27 mouse cellular contexts compared by ENCODE assay signal in genomic region chr5:3379252-3379651, GRCm38 (mm10). TPM values are rescaled to one million over a fixed set of nuclear protein-coding genes. Genes with fewer than 3 reads are reported as not detected.
DNase-seq lines count a peak whose midpoint lies in the region; ATAC-seq lines count a peak whose summit lies in the region.
"Had no signal": no experiment of that assay in that cellular context is flagged by ENCODE, and none has a peak within 500 bp of the region (broad histone marks: within the 10 kb centered on the region; RNA-seq: fewer than 3 reads in every experiment).

No protein-coding gene starts in this region.

- H3K4me2 ChIP-seq in forebrain, embryonic 13.5 days, result no peak overlapping the region
- no peak overlapping the region for H3K4me2 ChIP-seq in liver, embryonic 13.5 days
- H3K4me2 ChIP-seq in liver, embryonic 12.5 days, result no peak overlapping the region
- no peak overlapping the region for H3K4me2 ChIP-seq in midbrain, embryonic 11.5 days
- no peak overlapping the region for H3K4me2 ChIP-seq in midbrain, embryonic 16.5 days (ENCODE audit: low read length)
- H3K4me2 ChIP-seq: embryonic facial prominence, embryonic 12.5 days; heart, embryonic 13.5 days; hindbrain, embryonic 14.5 days had no signal

- 0 out of 2 replicates have a peak, but pooled peaks have one; percentile 30 for ATAC-seq in forebrain, embryonic 13.5 days
- peak; percentile 17; the same call in 1 of the 2 replicates for ATAC-seq in liver, embryonic 13.5 days (ENCODE audit: low read depth)
- no peak for ATAC-seq in liver, embryonic 12.5 days
- ATAC-seq in midbrain, embryonic 11.5 days (ENCODE audit: low FRiP score), result 0 out of 2 replicates have a peak, but pooled peaks have one; percentile 11
- no peak for ATAC-seq in midbrain, embryonic 16.5 days
- ATAC-seq: forebrain, embryonic 14.5 days; forebrain, postnatal 0 days; hindbrain, postnatal 0 days; Patski had no signal

- H3K4me1 ChIP-seq in forebrain, embryonic 13.5 days, result peaks cover 11% of the 10 kb centered on the region; the same call in 1 of the 2 replicates
- H3K4me1 ChIP-seq in forebrain, embryonic 10.5 days, result 0 out of 2 replicates have a peak, but pooled peaks cover 3% of the 10 kb centered on the region
- H3K4me1 ChIP-seq in liver, embryonic 13.5 days (replicated peaks), result peaks cover 43% of the 10 kb centered on the region
- peaks cover 36% of the 10 kb centered on the region for H3K4me1 ChIP-seq in liver, embryonic 12.5 days
- H3K4me1 ChIP-seq in midbrain, embryonic 11.5 days (ENCODE audit: control insufficient read depth, insufficient read depth, low read length), result no peaks in the 10 kb centered on the region
- no peaks in the 10 kb centered on the region for H3K4me1 ChIP-seq in midbrain, embryonic 16.5 days (ENCODE audit: control insufficient read depth, insufficient read depth, low read length)
- H3K4me1 ChIP-seq: embryonic facial prominence, embryonic 12.5 days had no signal

- DNase-seq in forebrain, embryonic 10.5 days (ENCODE audit: extremely low spot score, low spot score), result no peak
- DNase-seq in liver, embryonic 13.5 days, result no peak
- DNase-seq in midbrain, embryonic 11.5 days (ENCODE audit: low spot score, missing footprints), result no peak
- DNase-seq: adrenal gland, postnatal 10 days; adrenal gland, postnatal 36 days; B cell, adult 2 months; cerebellum, adult 18-20 months; cerebellum, adult 9-10 months; cerebellum, postnatal 14 days; forebrain, postnatal 0 days; gastrocnemius, adult 2 months; gastrocnemius, postnatal 14 days; heart, adult 18-20 months; heart, postnatal 14 days; heart, postnatal 4 days had no signal

- H3K27me3 ChIP-seq in forebrain, embryonic 13.5 days, result no peaks in the 10 kb centered on the region
- H3K27me3 ChIP-seq in forebrain, embryonic 10.5 days (ENCODE audit: poor library complexity, severe bottlenecking), result no peaks in the 10 kb centered on the region
- H3K27me3 ChIP-seq in liver, embryonic 13.5 days, result no peaks in the 10 kb centered on the region
- H3K27me3 ChIP-seq in liver, embryonic 12.5 days (replicated peaks), result no peaks in the 10 kb centered on the region
- no peaks in the 10 kb centered on the region for H3K27me3 ChIP-seq in midbrain, embryonic 11.5 days (ENCODE audit: control insufficient read depth, insufficient read depth, low read length)
- no peaks in the 10 kb centered on the region for H3K27me3 ChIP-seq in midbrain, embryonic 16.5 days (ENCODE audit: control insufficient read depth, insufficient read depth, low read depth, low read length)
- H3K27me3 ChIP-seq: CH12.LX; embryonic facial prominence, embryonic 12.5 days; heart, embryonic 13.5 days; Patski had no signal

- H3K36me3 ChIP-seq in forebrain, embryonic 13.5 days (ENCODE audit: poor library complexity, severe bottlenecking), result no peaks in the 10 kb centered on the region
- H3K36me3 ChIP-seq in forebrain, embryonic 10.5 days (replicated peaks), result no peaks in the 10 kb centered on the region; the same call in 1 of the 2 replicates
- H3K36me3 ChIP-seq in liver, embryonic 13.5 days, result 0 out of 2 replicates have a peak, but pooled peaks cover 3% of the 10 kb centered on the region
- H3K36me3 ChIP-seq in liver, embryonic 12.5 days, result 0 out of 2 replicates have a peak, but pooled peaks cover 3% of the 10 kb centered on the region
- no peaks in the 10 kb centered on the region for H3K36me3 ChIP-seq in midbrain, embryonic 11.5 days (ENCODE audit: control insufficient read depth, insufficient read depth, low read length)
- H3K36me3 ChIP-seq in midbrain, embryonic 16.5 days (ENCODE audit: control insufficient read depth, insufficient read depth, low read length), result no peaks in the 10 kb centered on the region
- H3K36me3 ChIP-seq: embryonic facial prominence, embryonic 12.5 days had no signal

- H3K27ac ChIP-seq in forebrain, embryonic 13.5 days, result no peak overlapping the region
- H3K27ac ChIP-seq in forebrain, embryonic 10.5 days, result no peak overlapping the region
- H3K27ac ChIP-seq in liver, embryonic 13.5 days, result no peak overlapping the region
- no peak overlapping the region for H3K27ac ChIP-seq in liver, embryonic 12.5 days
- H3K27ac ChIP-seq in midbrain, embryonic 11.5 days (ENCODE audit: low read depth, low read length), result no peak overlapping the region
- no peak overlapping the region for H3K27ac ChIP-seq in midbrain, embryonic 16.5 days (ENCODE audit: low read length)
- H3K27ac ChIP-seq: embryonic facial prominence, embryonic 12.5 days; gastrocnemius, adult 2 months; heart, embryonic 13.5 days; hindbrain, embryonic 14.5 days; hindbrain, postnatal 0 days had no signal

- no peak overlapping the region for H3K9ac ChIP-seq in forebrain, embryonic 13.5 days
- H3K9ac ChIP-seq in liver, embryonic 13.5 days, result no peak overlapping the region
- H3K9ac ChIP-seq in liver, embryonic 12.5 days, result no peak overlapping the region
- no peak overlapping the region for H3K9ac ChIP-seq in midbrain, embryonic 11.5 days (ENCODE audit: low read length)
- H3K9ac ChIP-seq in midbrain, embryonic 16.5 days (ENCODE audit: low read depth, low read length), result no peak overlapping the region
- H3K9ac ChIP-seq: embryonic facial prominence, embryonic 12.5 days; forebrain, postnatal 0 days; heart, embryonic 13.5 days; hindbrain, embryonic 14.5 days had no signal

- no peak overlapping the region for H3K4me3 ChIP-seq in forebrain, embryonic 13.5 days
- no peak overlapping the region for H3K4me3 ChIP-seq in forebrain, embryonic 10.5 days
- H3K4me3 ChIP-seq in liver, embryonic 13.5 days (replicated peaks), result no peak overlapping the region
- H3K4me3 ChIP-seq in liver, embryonic 12.5 days, result no peak overlapping the region
- H3K4me3 ChIP-seq in midbrain, embryonic 11.5 days (ENCODE audit: low read depth, low read length), result no peak overlapping the region
- no peak overlapping the region for H3K4me3 ChIP-seq in midbrain, embryonic 16.5 days (ENCODE audit: low read depth, low read length)
- H3K4me3 ChIP-seq: embryonic facial prominence, embryonic 12.5 days; erythroblast, embryonic 14.5 days; gastrocnemius, adult 2 months; heart, embryonic 13.5 days had no signal

- H3K9me3 ChIP-seq in forebrain, embryonic 13.5 days (replicated peaks), result no peaks in the 10 kb centered on the region
- no peaks in the 10 kb centered on the region for H3K9me3 ChIP-seq in forebrain, embryonic 10.5 days
- H3K9me3 ChIP-seq in liver, embryonic 13.5 days (replicated peaks), result no peaks in the 10 kb centered on the region
- no peaks in the 10 kb centered on the region for H3K9me3 ChIP-seq in liver, embryonic 12.5 days (replicated peaks)
- no peaks in the 10 kb centered on the region for H3K9me3 ChIP-seq in midbrain, embryonic 11.5 days (ENCODE audit: control insufficient read depth, low read length)
- H3K9me3 ChIP-seq in midbrain, embryonic 16.5 days (replicated peaks; ENCODE audit: control insufficient read depth, low read length, poor library complexity, severe bottlenecking), result no peaks in the 10 kb centered on the region
- H3K9me3 ChIP-seq: embryonic facial prominence, embryonic 12.5 days; G1E; heart, embryonic 13.5 days had no signal

- 71% methylated on average over 4 of the region's 4 CpGs for WGBS in forebrain, embryonic 13.5 days
- 86% methylated on average over 4 of the region's 4 CpGs for WGBS in forebrain, embryonic 10.5 days
- WGBS in liver, embryonic 13.5 days (ENCODE audit: insufficient replicate concordance), result 64% methylated on average over 4 of the region's 4 CpGs
- WGBS in liver, embryonic 12.5 days (ENCODE audit: insufficient replicate concordance), result 64% methylated on average over 4 of the region's 4 CpGs
- WGBS in midbrain, embryonic 11.5 days, result 68% methylated on average over 4 of the region's 4 CpGs
- 75% methylated on average over 4 of the region's 4 CpGs for WGBS in midbrain, embryonic 16.5 days

RNA-seq across cellular contexts. Expression of gene Cdk6, which starts 38.0 kb away (rescaled TPM):
- 30.3 and 34.4 TPM in 2 replicates for polyA plus RNA-seq in forebrain, embryonic 13.5 days (2015; fragmentation: Nextera tagmentation; extraction: Ambion mirVana)
- polyA plus RNA-seq in forebrain, embryonic 10.5 days (2016; fragmentation: Nextera tagmentation; extraction: Ambion mirVana), result 21.0 and 27.5 TPM in 2 replicates
- polyA plus RNA-seq in liver, embryonic 13.5 days (2015; fragmentation: Nextera tagmentation; extraction: Ambion mirVana), result 23.0 and 26.0 TPM in 2 replicates
- 35.1 and 40.1 TPM in 2 replicates for polyA plus RNA-seq in liver, embryonic 12.5 days (2016; fragmentation: Nextera tagmentation; extraction: Ambion mirVana)
- polyA plus RNA-seq in midbrain, embryonic 11.5 days (2014; fragmentation: Nextera tagmentation; extraction: Ambion mirVana), result 13.4 and 15.3 TPM in 2 replicates
- 6.3 and 8.1 TPM in 2 replicates for polyA plus RNA-seq in midbrain, embryonic 16.5 days (2015; fragmentation: Nextera tagmentation; extraction: Ambion mirVana)

Comparison
In these comparisons a context has a peak if more than half of its experiments do, and no peak if none do; other contexts are left out.
1. ATAC-seq: peak in forebrain, embryonic 13.5 days (single experiment), liver, embryonic 13.5 days (single experiment) and midbrain, embryonic 11.5 days (single experiment); none in liver, embryonic 12.5 days (single experiment) and midbrain, embryonic 16.5 days (single experiment).